ENCODE assay signal across 8 mouse cellular contexts in the genomic region with DNA sequence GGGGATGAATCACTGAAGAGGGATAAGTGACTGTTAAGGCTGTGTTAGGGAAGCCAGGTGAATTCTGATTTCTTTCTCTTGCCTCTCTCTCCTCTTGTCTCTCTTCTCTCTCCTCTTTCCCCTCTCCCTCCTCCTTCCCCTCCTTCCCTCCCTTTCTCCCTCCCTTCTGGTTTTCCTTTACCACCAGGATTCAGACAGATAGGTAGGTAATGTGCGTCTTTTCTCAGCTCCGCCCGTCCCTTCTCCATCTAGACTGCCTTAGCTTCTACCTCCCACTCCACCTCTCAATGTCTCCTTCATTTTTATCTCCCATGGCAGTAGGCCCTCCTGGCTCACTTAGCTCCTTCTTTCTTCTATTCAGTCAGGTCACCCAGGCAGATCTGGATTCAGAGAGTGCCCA. TPM values are rescaled to one million over a fixed set of nuclear protein-coding genes. Genes with fewer than 3 reads are reported as not detected.
A peak's percentile ranks its signal among the peaks of the same experiment; 100 is the strongest.
DNase-seq lines count a peak whose midpoint lies in the region; ATAC-seq and TF ChIP-seq lines count a peak whose summit lies in the region.

No protein-coding gene starts in this region.

- H3K9me3 ChIP-seq in kidney, postnatal 0 days (replicated peaks; ENCODE audit: low read length), result no peaks in the 10 kb centered on the region
- no peaks in the 10 kb centered on the region for H3K9me3 ChIP-seq in embryonic facial prominence, embryonic 11.5 days (replicated peaks; ENCODE audit: control insufficient read depth, low read length)
- H3K9me3 ChIP-seq in hindbrain, embryonic 16.5 days (ENCODE audit: control insufficient read depth, low read length), result no peaks in the 10 kb centered on the region
- H3K9me3 ChIP-seq in midbrain, postnatal 0 days (ENCODE audit: low read length), result no peaks in the 10 kb centered on the region

- H3K4me3 ChIP-seq in kidney, postnatal 0 days (replicated peaks; ENCODE audit: low read depth, low read length), result peak overlapping the region; percentile 50
- peak overlapping the region; percentile 63 for H3K4me3 ChIP-seq in embryonic facial prominence, embryonic 11.5 days (ENCODE audit: low read depth, low read length)
- H3K4me3 ChIP-seq in hindbrain, embryonic 16.5 days (ENCODE audit: low read length), result peak overlapping the region; percentile 59
- H3K4me3 ChIP-seq in midbrain, postnatal 0 days (ENCODE audit: low read depth, low read length), result peak overlapping the region; percentile 47

- H3K36me3 ChIP-seq in kidney, postnatal 0 days (ENCODE audit: insufficient read depth, low read length), result no peaks in the 10 kb centered on the region
- no peaks in the 10 kb centered on the region for H3K36me3 ChIP-seq in embryonic facial prominence, embryonic 11.5 days (replicated peaks; ENCODE audit: control insufficient read depth, insufficient read depth, low read depth, low read length)
- no peaks in the 10 kb centered on the region for H3K36me3 ChIP-seq in hindbrain, embryonic 16.5 days (ENCODE audit: control insufficient read depth, insufficient read depth, low read length)
- no peaks in the 10 kb centered on the region for H3K36me3 ChIP-seq in midbrain, postnatal 0 days (ENCODE audit: insufficient read depth, low read length)

- H3K4me1 ChIP-seq in kidney, postnatal 0 days (replicated peaks; ENCODE audit: insufficient read depth, low read length), result no peaks in the 10 kb centered on the region
- H3K4me1 ChIP-seq in embryonic facial prominence, embryonic 11.5 days (ENCODE audit: control insufficient read depth, insufficient read depth, low read length), result no peaks in the 10 kb centered on the region; the same call in 1 of the 2 replicates
- peaks cover 8% of the 10 kb centered on the region for H3K4me1 ChIP-seq in hindbrain, embryonic 16.5 days (ENCODE audit: control insufficient read depth, insufficient read depth, low read depth, low read length)
- H3K4me1 ChIP-seq in midbrain, postnatal 0 days (ENCODE audit: insufficient read depth, low read length), result peaks cover 4% of the 10 kb centered on the region; the same call in 1 of the 2 replicates

- no peak for ATAC-seq in kidney, postnatal 0 days (replicated peaks; ENCODE audit: low FRiP score, low read depth)
- no peak for ATAC-seq in embryonic facial prominence, embryonic 11.5 days (replicated peaks; ENCODE audit: insufficient number of reproducible peaks, low FRiP score, low TSS enrichment, low read depth)
- ATAC-seq in hindbrain, embryonic 16.5 days, result no peak
- ATAC-seq in midbrain, postnatal 0 days (ENCODE audit: low FRiP score), result no peak
- ATAC-seq in inflammation-experienced regulatory T-cells, adult 6 months, result no peak

- no peak for TF ChIP-seq CTCF in kidney, postnatal 0 days (IDR thresholded peaks at IDR 0.05; ENCODE audit: low read depth)
- TF ChIP-seq CTCF in midbrain, postnatal 0 days (IDR thresholded peaks at IDR 0.05), result no peak

- no peak overlapping the region for H3K27ac ChIP-seq in kidney, postnatal 0 days
- H3K27ac ChIP-seq in embryonic facial prominence, embryonic 11.5 days (replicated peaks; ENCODE audit: low read depth, low read length), result no peak overlapping the region
- peak overlapping the region; percentile 82 for H3K27ac ChIP-seq in hindbrain, embryonic 16.5 days (ENCODE audit: low read depth, low read length)
- peak overlapping the region; percentile 47; the same call in 1 of the 2 replicates for H3K27ac ChIP-seq in midbrain, postnatal 0 days (ENCODE audit: low read depth, low read length)

- H3K4me2 ChIP-seq in kidney, postnatal 0 days (ENCODE audit: low read length), result peak overlapping the region; percentile 98
- H3K4me2 ChIP-seq in embryonic facial prominence, embryonic 11.5 days (ENCODE audit: low read depth, low read length), result peak overlapping the region; percentile 98
- peak overlapping the region; percentile 99 for H3K4me2 ChIP-seq in hindbrain, embryonic 16.5 days (ENCODE audit: low read length)
- peak overlapping the region; percentile 99 for H3K4me2 ChIP-seq in midbrain, postnatal 0 days (ENCODE audit: low read depth, low read length, poor library complexity, severe bottlenecking)

- H3K27me3 ChIP-seq in kidney, postnatal 0 days (ENCODE audit: insufficient read depth, low read length), result no peaks in the 10 kb centered on the region
- no peaks in the 10 kb centered on the region; the same call in 1 of the 2 replicates for H3K27me3 ChIP-seq in embryonic facial prominence, embryonic 11.5 days (ENCODE audit: control insufficient read depth, insufficient read depth, low read length)
- H3K27me3 ChIP-seq in hindbrain, embryonic 16.5 days (replicated peaks; ENCODE audit: control insufficient read depth, insufficient read depth, low read length), result no peaks in the 10 kb centered on the region; the same call in 1 of the 2 replicates
- peaks cover 18% of the 10 kb centered on the region; the same call in 1 of the 2 replicates for H3K27me3 ChIP-seq in midbrain, postnatal 0 days (ENCODE audit: insufficient read depth, low read length)

- H3K9ac ChIP-seq in kidney, postnatal 0 days (ENCODE audit: low read depth, low read length), result peak overlapping the region; percentile 36; the same call in 1 of the 2 replicates
- peak overlapping the region; percentile 64 for H3K9ac ChIP-seq in embryonic facial prominence, embryonic 11.5 days (replicated peaks; ENCODE audit: low read length)
- peak overlapping the region; percentile 72 for H3K9ac ChIP-seq in hindbrain, embryonic 16.5 days (ENCODE audit: low read depth, low read length)
- H3K9ac ChIP-seq in midbrain, postnatal 0 days (replicated peaks; ENCODE audit: low read length, poor library complexity, severe bottlenecking), result peak overlapping the region; percentile 55

- no peak for DNase-seq in kidney, postnatal 0 days (ENCODE audit: low spot score)
- no peak for DNase-seq in kidney, adult 8-10 months
- no peak for DNase-seq in embryonic facial prominence, embryonic 11.5 days (ENCODE audit: low spot score)
- DNase-seq in midbrain, postnatal 0 days (ENCODE audit: low spot score), result no peak
- no peak for DNase-seq in spleen, postnatal 14 days (ENCODE audit: low spot score in 2 of 2)
- no peak for DNase-seq in layer of hippocampus, adult 11-12 months (ENCODE audit: low spot score)

- WGBS in kidney, postnatal 0 days, result 31% methylated on average over 3 of the region's 3 CpGs
- 21% methylated on average over 3 of the region's 3 CpGs for WGBS in embryonic facial prominence, embryonic 11.5 days
- 32% methylated on average over 3 of the region's 3 CpGs for WGBS in hindbrain, embryonic 16.5 days
- 37% methylated on average over 3 of the region's 3 CpGs for WGBS in midbrain, postnatal 0 days

RNA-seq across cellular contexts. Expression of gene Inka2, which starts 1.2 kb away (rescaled TPM):
- 0.67 and 0.85 TPM in 2 replicates for polyA plus RNA-seq in kidney, postnatal 0 days (2015; fragmentation: Nextera tagmentation; extraction: Ambion mirVana)
- 0.80 and 1.3 TPM in 2 replicates for polyA plus RNA-seq in embryonic facial prominence, embryonic 11.5 days (2014; fragmentation: Nextera tagmentation; extraction: Ambion mirVana)
- 13.7 and 13.9 TPM in 2 replicates for polyA plus RNA-seq in hindbrain, embryonic 16.5 days (2015; fragmentation: Nextera tagmentation; extraction: Ambion mirVana)
- 7.2 and 7.7 TPM in 2 replicates for total RNA-seq in midbrain, postnatal 0 days (2014; rRNA removed)
- 3.3 and 3.7 TPM in 2 replicates for polyA plus RNA-seq in midbrain, postnatal 0 days (2015; fragmentation: Nextera tagmentation; extraction: Ambion mirVana)
- 1 to 10 TPM; 1.5 to 2.0 (median 1.8) TPM for polyA plus RNA-seq in inflammation-experienced regulatory T-cells, adult 6 months (2017; shearing (Covaris generic))

RNA-seq across cellular contexts. Expression of gene Ddx20, which starts 18.2 kb away (rescaled TPM):
- polyA plus RNA-seq in kidney, postnatal 0 days (2015; fragmentation: Nextera tagmentation; extraction: Ambion mirVana), result 25.2 and 26.0 TPM in 2 replicates
- polyA plus RNA-seq in embryonic facial prominence, embryonic 11.5 days (2014; fragmentation: Nextera tagmentation; extraction: Ambion mirVana), result 49.5 and 56.8 TPM in 2 replicates
- 19.4 and 21.9 TPM in 2 replicates for polyA plus RNA-seq in hindbrain, embryonic 16.5 days (2015; fragmentation: Nextera tagmentation; extraction: Ambion mirVana)
- total RNA-seq in midbrain, postnatal 0 days (2014; rRNA removed), result 23.0 and 28.7 TPM in 2 replicates
- 16.5 TPM in 2 replicates for polyA plus RNA-seq in midbrain, postnatal 0 days (2015; fragmentation: Nextera tagmentation; extraction: Ambion mirVana)
- polyA plus RNA-seq in inflammation-experienced regulatory T-cells, adult 6 months (2017; shearing (Covaris generic)), result 10 to 100 TPM in 2 of 3 experiments, 1 to 10 TPM in 1; 9.9 to 16.3 (median 13.4) TPM

Comparison
In these comparisons a context has a peak if more than half of its experiments do, and no peak if none do; other contexts are left out.
1. H3K27ac ChIP-seq: peak in hindbrain, embryonic 16.5 days (single experiment) and midbrain, postnatal 0 days (single experiment); none in kidney, postnatal 0 days (single experiment) and embryonic facial prominence, embryonic 11.5 days (single experiment).
2. Peak in every context shown above with its lines, with median percentiles within 50 percentile points of each other: H3K4me2 ChIP-seq, H3K4me3 ChIP-seq and H3K9ac ChIP-seq.